In the genomic region with DNA sequence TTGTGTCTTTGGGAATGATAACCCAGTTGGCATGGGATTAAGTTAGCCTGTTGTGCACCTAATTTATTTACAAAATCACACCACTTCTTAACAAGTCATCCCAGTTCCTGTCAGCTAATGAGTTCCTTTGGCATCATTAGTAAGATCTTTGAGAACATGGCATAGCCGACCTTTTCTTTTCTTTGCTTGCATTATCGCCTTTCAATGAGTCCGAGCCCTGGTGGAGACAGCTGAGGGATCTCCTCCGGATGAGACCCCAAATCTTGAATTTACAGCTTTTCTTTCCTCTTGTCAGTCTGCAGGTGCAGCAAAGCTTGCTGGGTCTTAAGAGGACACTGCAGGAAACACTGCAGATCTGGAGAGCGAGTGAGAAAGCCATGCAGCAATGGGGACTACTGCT, we compare ENCODE assay signal across 22 mouse cellular contexts. TPM values are rescaled to one million over a fixed set of nuclear protein-coding genes. Genes with fewer than 3 reads are reported as not detected.
"Had no signal": no experiment of that assay in that cellular context is flagged by ENCODE, and none has a peak within 500 bp of the region (broad histone marks: within the 10 kb centered on the region; RNA-seq: fewer than 3 reads in every experiment).

A gene (plus strand): TSS at position 301 of the 400 bp plus-strand sequence.

- H3K4me1 ChIP-seq: lung, embryonic 15.5 days; midbrain, embryonic 13.5 days; midbrain, embryonic 15.5 days; neural tube, embryonic 12.5 days; stomach, embryonic 15.5 days had no signal

- DNase-seq: lung, adult 2 months; lung, postnatal 14 days; lung, postnatal 36 days; right cerebral cortex, postnatal 14 days; thymus, adult 2 months; thymus, postnatal 25 days; thymus, postnatal 4 days had no signal

- ATAC-seq: lung, postnatal 0 days; midbrain, embryonic 13.5 days; midbrain, embryonic 15.5 days had no signal

- H3K9ac ChIP-seq: lung, embryonic 15.5 days; midbrain, embryonic 13.5 days; midbrain, embryonic 15.5 days; neural tube, embryonic 12.5 days; stomach, embryonic 15.5 days had no signal

- H3K9me3 ChIP-seq: lung, embryonic 15.5 days; midbrain, embryonic 13.5 days; midbrain, embryonic 15.5 days; neural tube, embryonic 12.5 days; stomach, embryonic 15.5 days had no signal

- H3K4me3 ChIP-seq: lung, embryonic 15.5 days; megakaryocyte, embryonic 14.5 days; midbrain, embryonic 13.5 days; midbrain, embryonic 15.5 days; neural tube, embryonic 12.5 days; stomach, embryonic 15.5 days had no signal

- H3K36me3 ChIP-seq: lung, embryonic 15.5 days; midbrain, embryonic 13.5 days; midbrain, embryonic 15.5 days; neural tube, embryonic 12.5 days; stomach, embryonic 15.5 days had no signal

- H3K27me3 ChIP-seq: lung, embryonic 15.5 days; midbrain, embryonic 13.5 days; midbrain, embryonic 15.5 days; neural tube, embryonic 12.5 days; stomach, embryonic 15.5 days had no signal

- H3K27ac ChIP-seq: lung, embryonic 15.5 days; macrophage; midbrain, embryonic 13.5 days; midbrain, embryonic 15.5 days; neural tube, embryonic 12.5 days; stomach, embryonic 15.5 days; stomach, postnatal 0 days had no signal

- H3K4me2 ChIP-seq: lung, embryonic 15.5 days; midbrain, embryonic 11.5 days; midbrain, embryonic 13.5 days; midbrain, embryonic 15.5 days; neural tube, embryonic 12.5 days; stomach, embryonic 15.5 days had no signal

RNA-seq across cellular contexts. Expression of the gene that starts here (rescaled TPM):
- polyA plus RNA-seq: lung, adult 2 months; lung, embryonic 15.5 days; lung, postnatal 0 days; macrophage; midbrain, embryonic 11.5 days; midbrain, embryonic 13.5 days; midbrain, embryonic 15.5 days; midbrain, postnatal 0 days; neural tube, embryonic 12.5 days; neural tube, embryonic 14.5 days; spleen, adult 2 months; stomach, embryonic 15.5 days; stomach, postnatal 0 days; testis, adult 2 months; thymus, adult 2 months; urinary bladder, adult 2 months had no signal
